Mouse (Mus musculus): ENCODE measurements around the gene Kdf1. TPM values are rescaled to one million over a fixed set of nuclear protein-coding genes. Genes with fewer than 3 reads are reported as not detected.
"Not testable (repeated sequence)": the region's sequence is repeated elsewhere in the genome, so short reads cannot be mapped to it uniquely, and the experiment has no call there.

Kdf1 gene
- total and polyA plus RNA-seq, 2 experiments from 2014 or later = 1.2 to 2.0 TPM

DNA sequence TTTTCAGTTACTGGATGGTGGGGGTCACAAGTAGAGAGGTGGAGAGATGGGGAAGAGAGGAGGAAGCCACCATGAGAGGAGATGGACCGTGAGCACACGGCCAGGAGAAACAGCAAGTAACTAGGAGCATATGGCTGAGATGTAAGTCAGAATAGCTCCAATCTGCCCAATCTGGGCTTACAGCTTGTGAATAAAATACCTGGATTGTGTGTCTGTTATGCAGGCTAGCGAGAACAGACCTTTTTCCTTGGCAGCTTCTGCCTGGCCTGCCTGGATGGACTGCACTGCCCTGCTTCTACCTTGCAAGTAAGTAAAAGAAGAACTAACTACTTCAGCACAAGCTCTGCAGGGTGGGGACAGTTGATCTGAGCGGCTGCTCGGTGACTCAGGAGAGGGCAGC lies 7.7 kb upstream of the Kdf1 start:
- no peak for TF ChIP-seq CTCF (IDR thresholded peaks at IDR 0.05)
- H3K27me3 ChIP-seq (ENCODE audit: insufficient read depth, low read length) = peaks cover 4% of the 10 kb centered on the region; the same call in 1 of the 2 replicates
- ATAC-seq (ENCODE audit: low FRiP score) = no peak
- H3K4me3 ChIP-seq (ENCODE audit: low read depth, low read length) = no peak overlapping the region
- no peak for DNase-seq (ENCODE audit: low spot score)
- H3K27ac ChIP-seq (ENCODE audit: low read depth, low read length) = no peak overlapping the region
- 75% methylated on average over 5 of the region's 5 CpGs for WGBS
- H3K9ac ChIP-seq (replicated peaks; ENCODE audit: low read length, poor library complexity, severe bottlenecking) = no peak overlapping the region
- no peaks in the 10 kb centered on the region for H3K4me1 ChIP-seq (ENCODE audit: insufficient read depth, low read length)
- H3K9me3 ChIP-seq (ENCODE audit: low read length) = no peaks in the 10 kb centered on the region
- no peak overlapping the region for H3K4me2 ChIP-seq (ENCODE audit: low read depth, low read length, poor library complexity, severe bottlenecking)
- H3K36me3 ChIP-seq (ENCODE audit: insufficient read depth, low read length) = no peaks in the 10 kb centered on the region

DNA sequence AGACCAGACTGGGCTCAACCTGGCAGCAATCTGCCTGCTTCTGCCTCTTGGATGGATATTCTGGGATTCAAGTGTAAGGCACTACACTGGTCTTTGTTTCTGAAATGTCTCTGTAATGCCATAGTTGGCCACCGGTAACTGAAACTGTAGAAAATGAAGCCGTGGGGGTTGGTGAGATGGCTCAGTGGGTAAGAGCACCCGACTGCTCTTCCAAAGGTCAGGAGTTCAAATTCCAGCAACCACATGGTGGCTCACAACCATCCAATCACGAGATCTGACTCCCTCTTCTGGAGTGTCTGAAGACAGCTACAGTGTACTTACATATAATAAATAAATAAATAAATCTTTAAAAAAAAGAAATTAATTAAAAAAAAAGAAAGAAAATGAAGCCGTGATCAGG lies 6.3 kb upstream of the Kdf1 start:
- 63% methylated on average over 4 of the region's 5 CpGs for WGBS

DNA sequence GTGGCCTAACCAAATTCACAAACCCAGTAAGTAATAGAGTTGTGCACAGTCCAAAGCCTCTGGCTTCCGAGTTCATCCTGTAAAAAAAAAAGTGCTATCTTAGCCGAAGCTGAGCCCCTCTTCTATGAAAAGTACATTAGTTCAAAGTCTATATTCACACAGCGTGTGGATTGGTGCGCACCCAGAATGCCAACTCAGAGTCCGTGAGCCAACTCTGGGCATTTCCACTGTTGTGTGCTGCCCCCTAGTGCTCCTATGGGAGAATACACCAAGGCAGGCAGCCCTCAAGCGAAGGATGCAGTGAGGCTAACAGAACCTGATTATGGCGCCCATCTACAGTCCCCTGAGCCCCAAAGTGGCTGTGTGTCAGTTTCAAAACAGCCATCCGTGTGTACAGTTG lies 5.8 kb upstream of the Kdf1 start:
- no peaks in the 10 kb centered on the region for H3K9me3 ChIP-seq (ENCODE audit: low read length)
- no peak overlapping the region for H3K9ac ChIP-seq (replicated peaks; ENCODE audit: low read length, poor library complexity, severe bottlenecking)
- peak; percentile 87 for TF ChIP-seq CTCF (IDR thresholded peaks at IDR 0.05)
- WGBS = 9% methylated on average over 8 of the region's 8 CpGs
- H3K27me3 ChIP-seq (ENCODE audit: insufficient read depth, low read length) = peaks cover 8% of the 10 kb centered on the region
- DNase-seq (ENCODE audit: low spot score) = peak; percentile 79
- ATAC-seq (ENCODE audit: low FRiP score) = 0 out of 2 replicates have a peak, but pooled peaks have one; percentile 20
- H3K4me2 ChIP-seq (ENCODE audit: low read depth, low read length, poor library complexity, severe bottlenecking) = no peak overlapping the region
- H3K4me3 ChIP-seq (ENCODE audit: low read depth, low read length) = no peak overlapping the region
- H3K27ac ChIP-seq (ENCODE audit: low read depth, low read length) = no peak overlapping the region
- H3K36me3 ChIP-seq (ENCODE audit: insufficient read depth, low read length) = no peaks in the 10 kb centered on the region
- H3K4me1 ChIP-seq (ENCODE audit: insufficient read depth, low read length) = no peaks in the 10 kb centered on the region

More for the DNA sequence above, 6.3 kb upstream of the Kdf1 start:
- not testable (repeated sequence) for H3K27ac ChIP-seq (ENCODE audit: low read depth, low read length); ATAC-seq (ENCODE audit: low FRiP score); H3K4me1 ChIP-seq (ENCODE audit: insufficient read depth, low read length); H3K9ac ChIP-seq (replicated peaks; ENCODE audit: low read length, poor library complexity, severe bottlenecking); DNase-seq (ENCODE audit: low spot score); H3K4me3 ChIP-seq (ENCODE audit: low read depth, low read length); H3K36me3 ChIP-seq (ENCODE audit: insufficient read depth, low read length); H3K4me2 ChIP-seq (ENCODE audit: low read depth, low read length, poor library complexity, severe bottlenecking); H3K27me3 ChIP-seq (ENCODE audit: insufficient read depth, low read length); H3K9me3 ChIP-seq (ENCODE audit: low read length)

DNA sequence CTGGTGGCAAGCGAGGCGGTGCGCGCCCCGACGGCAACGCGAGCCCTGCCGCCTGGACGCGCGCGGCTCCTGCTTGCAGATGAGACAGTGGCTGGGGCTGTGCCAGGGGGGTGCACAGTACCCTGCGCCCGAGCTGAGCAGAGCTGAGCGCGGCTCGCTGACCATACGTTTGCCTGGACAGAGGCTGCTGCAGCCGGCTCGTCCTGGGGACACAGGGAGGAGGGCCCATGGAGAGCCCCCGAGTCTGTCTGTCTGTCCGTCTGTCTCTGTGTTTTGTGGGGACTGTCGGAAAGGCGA lies 554 bp downstream of the Kdf1 start:
- H3K9ac ChIP-seq (replicated peaks; ENCODE audit: low read length, poor library complexity, severe bottlenecking) = 0 out of 2 replicates have a peak overlapping the region, but pooled peaks have one; percentile 5
- no peaks in the 10 kb centered on the region for H3K4me1 ChIP-seq (ENCODE audit: insufficient read depth, low read length)
- no peak overlapping the region for H3K27ac ChIP-seq (ENCODE audit: low read depth, low read length)
- H3K4me3 ChIP-seq (ENCODE audit: low read depth, low read length) = peak overlapping the region; percentile 30
- no peak for DNase-seq (ENCODE audit: low spot score)
- H3K4me2 ChIP-seq (ENCODE audit: low read depth, low read length, poor library complexity, severe bottlenecking) = peak overlapping the region; percentile 38
- WGBS = 6% methylated on average over 23 of the region's 25 CpGs
- no peaks in the 10 kb centered on the region for H3K9me3 ChIP-seq (ENCODE audit: low read length)
- no peak for ATAC-seq (ENCODE audit: low FRiP score)
- H3K27me3 ChIP-seq (ENCODE audit: insufficient read depth, low read length) = peaks cover 38% of the 10 kb centered on the region
- H3K36me3 ChIP-seq (ENCODE audit: insufficient read depth, low read length) = no peaks in the 10 kb centered on the region
- TF ChIP-seq CTCF (IDR thresholded peaks at IDR 0.05) = no peak

DNA sequence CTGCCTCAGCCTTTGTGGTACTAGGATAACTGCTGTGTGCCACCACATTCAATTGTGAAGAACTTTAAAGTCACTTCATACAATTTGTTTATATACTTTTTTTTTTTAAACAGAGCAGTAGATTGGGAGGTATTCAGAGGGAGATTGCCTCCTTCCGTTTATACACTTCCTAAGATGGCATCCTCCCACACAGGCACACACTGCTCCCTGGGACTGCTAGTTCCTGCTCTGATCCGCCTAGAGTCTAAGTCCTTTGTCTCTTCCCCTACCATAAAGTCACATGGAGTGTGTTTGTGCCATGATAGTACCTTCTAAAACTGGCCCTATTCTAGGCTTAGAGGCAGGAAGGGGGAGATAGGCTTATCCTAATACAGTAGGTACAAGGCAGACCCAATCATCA lies 2.7 kb downstream of the Kdf1 start:
- H3K27ac ChIP-seq (ENCODE audit: low read depth, low read length) = no peak overlapping the region
- no peak for ATAC-seq (ENCODE audit: low FRiP score)
- no peak overlapping the region for H3K4me2 ChIP-seq (ENCODE audit: low read depth, low read length, poor library complexity, severe bottlenecking)
- WGBS = 65% methylated on average over 2 of the region's 2 CpGs
- DNase-seq (ENCODE audit: low spot score) = no peak
- H3K9ac ChIP-seq (replicated peaks; ENCODE audit: low read length, poor library complexity, severe bottlenecking) = no peak overlapping the region
- no peaks in the 10 kb centered on the region for H3K4me1 ChIP-seq (ENCODE audit: insufficient read depth, low read length)
- H3K9me3 ChIP-seq (ENCODE audit: low read length) = no peaks in the 10 kb centered on the region
- peaks cover 38% of the 10 kb centered on the region for H3K27me3 ChIP-seq (ENCODE audit: insufficient read depth, low read length)
- TF ChIP-seq CTCF (IDR thresholded peaks at IDR 0.05) = no peak
- H3K4me3 ChIP-seq (ENCODE audit: low read depth, low read length) = no peak overlapping the region
- H3K36me3 ChIP-seq (ENCODE audit: insufficient read depth, low read length) = no peaks in the 10 kb centered on the region

DNA sequence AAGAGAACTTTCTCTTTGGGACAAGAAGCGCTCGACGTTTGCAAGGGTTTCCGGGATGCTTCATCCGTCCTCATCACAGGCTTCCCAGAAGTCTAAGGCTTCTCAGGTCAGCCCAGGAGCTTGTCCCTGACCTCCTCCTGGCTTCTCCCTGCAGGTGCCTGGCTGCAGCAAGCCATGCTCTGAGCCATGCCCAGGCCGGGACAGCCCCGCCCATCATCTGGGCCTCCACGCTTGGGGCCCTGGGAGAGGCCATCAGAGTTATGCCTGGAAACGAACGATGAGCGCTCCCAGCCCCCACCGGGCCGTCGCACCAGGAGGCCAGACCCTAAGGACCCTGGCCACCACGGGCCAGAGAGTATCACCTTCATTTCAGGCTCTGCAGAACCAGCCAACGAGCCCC lies 9.0 kb downstream of the Kdf1 start:
- Histone ChIP-seq H3K27ac (ENCODE audit: low read depth, low read length) (no peak overlapping the region), H3K27me3 (ENCODE audit: insufficient read depth, low read length) (no peaks in the 10 kb centered on the region), H3K9me3 (ENCODE audit: low read length) (no peaks in the 10 kb centered on the region), H3K4me3 (ENCODE audit: low read depth, low read length) (no peak overlapping the region), H3K9ac (replicated peaks; ENCODE audit: low read length, poor library complexity, severe bottlenecking) (no peak overlapping the region), H3K4me2 (ENCODE audit: low read depth, low read length, poor library complexity, severe bottlenecking) (no peak overlapping the region), H3K4me1 (ENCODE audit: insufficient read depth, low read length) (no peaks in the 10 kb centered on the region), H3K36me3 (ENCODE audit: insufficient read depth, low read length) (peaks cover 40% of the 10 kb centered on the region)
- no peak for TF ChIP-seq CTCF (IDR thresholded peaks at IDR 0.05)
- ATAC-seq (ENCODE audit: low FRiP score) = no peak
- DNase-seq (ENCODE audit: low spot score) = no peak
- 72% methylated on average over 16 of the region's 16 CpGs for WGBS
